Mouse (Mus musculus) heart, postnatal 0 days (tissue): ENCODE data around the gene Lama2.

Experiments
- CTCF ChIP-seq: IDR thresholded peaks from 2 replicates; pipeline ENCODE4 v1.5.1; 2016; ENCODE audit warnings: antibody characterized with exemption, control low read depth, low read depth
- EP300 ChIP-seq: IDR thresholded peaks from 2 replicates; pipeline ENCODE4 v1.6.1; 2016; ENCODE audit warnings: antibody characterized with exemption, low read depth

GRCm38 (mm10) chr10:26974224-26974623 is 645.3 kb downstream of the Lama2 start:
- TF ChIP-seq EP300 (no peak), CTCF (no peak)
